Comparison of ENCODE assay signal across 8 mouse cellular contexts in the genomic region with DNA sequence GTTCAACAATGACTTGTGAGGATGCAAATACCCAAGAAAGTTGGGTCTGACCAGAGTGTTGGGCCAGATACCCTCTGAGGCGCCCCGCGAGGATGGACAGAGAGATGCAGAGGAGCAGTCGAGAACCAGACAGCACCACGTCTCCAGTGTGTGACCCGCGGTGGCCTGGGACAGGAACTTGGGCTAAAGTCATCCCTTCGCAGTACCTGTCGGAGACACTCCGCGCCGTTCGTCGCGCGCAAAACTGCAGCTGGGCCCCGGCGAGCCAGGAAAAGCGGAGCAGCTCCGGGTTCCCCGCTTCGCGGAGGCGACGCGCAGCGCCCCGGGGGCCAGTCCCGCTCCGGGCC. TPM values are rescaled to one million over a fixed set of nuclear protein-coding genes. Genes with fewer than 3 reads are reported as not detected.
DNase-seq lines count a peak whose midpoint lies in the region; ATAC-seq and TF ChIP-seq lines count a peak whose summit lies in the region.

No protein-coding gene starts in this region.

- TF ChIP-seq CTCF in lung, embryonic 14.5 days (IDR thresholded peaks at IDR 0.05; ENCODE audit: low read depth) = peak; percentile 41; the same call in 1 of the 2 replicates

- no peaks in the 10 kb centered on the region for H3K4me1 ChIP-seq in lung, embryonic 14.5 days (ENCODE audit: insufficient read depth)
- H3K4me1 ChIP-seq in heart, embryonic 15.5 days (replicated peaks) = peaks cover 12% of the 10 kb centered on the region
- H3K4me1 ChIP-seq in liver, embryonic 11.5 days (replicated peaks; ENCODE audit: control insufficient read depth, insufficient read depth, low read length) = 0 out of 2 replicates have a peak, but pooled peaks cover 2% of the 10 kb centered on the region

- no peaks in the 10 kb centered on the region for H3K9me3 ChIP-seq in lung, embryonic 14.5 days (ENCODE audit: low read depth, low read length)
- no peaks in the 10 kb centered on the region for H3K9me3 ChIP-seq in heart, embryonic 15.5 days (replicated peaks)
- H3K9me3 ChIP-seq in liver, embryonic 11.5 days (ENCODE audit: control insufficient read depth, low read length) = no peaks in the 10 kb centered on the region

- peak overlapping the region; percentile 68 for H3K9ac ChIP-seq in lung, embryonic 14.5 days
- peak overlapping the region; percentile 77 for H3K9ac ChIP-seq in heart, embryonic 15.5 days
- peak overlapping the region; percentile 49 for H3K9ac ChIP-seq in liver, embryonic 11.5 days (ENCODE audit: low read depth, low read length)

- H3K4me2 ChIP-seq in lung, embryonic 14.5 days = peak overlapping the region; percentile 97
- peak overlapping the region; percentile 96 for H3K4me2 ChIP-seq in heart, embryonic 15.5 days
- peak overlapping the region; percentile 85 for H3K4me2 ChIP-seq in liver, embryonic 11.5 days

- no peak overlapping the region for H3K27ac ChIP-seq in lung, embryonic 14.5 days (ENCODE audit: low read depth)
- H3K27ac ChIP-seq in heart, embryonic 15.5 days = no peak overlapping the region
- no peak overlapping the region for H3K27ac ChIP-seq in liver, embryonic 11.5 days (ENCODE audit: low read depth, low read length)

- under 1% methylated on average over 30 of the region's 30 CpGs for WGBS in lung, embryonic 14.5 days
- 1% methylated on average over 30 of the region's 30 CpGs for WGBS in heart, embryonic 15.5 days
- 3% methylated on average over 30 of the region's 30 CpGs for WGBS in liver, embryonic 11.5 days

- H3K27me3 ChIP-seq in lung, embryonic 14.5 days (ENCODE audit: insufficient read depth, low read length) = peaks cover 21% of the 10 kb centered on the region
- H3K27me3 ChIP-seq in heart, embryonic 15.5 days = peaks cover 39% of the 10 kb centered on the region
- peaks cover 49% of the 10 kb centered on the region for H3K27me3 ChIP-seq in liver, embryonic 11.5 days (replicated peaks; ENCODE audit: control insufficient read depth, insufficient read depth, low read length)

- no peaks in the 10 kb centered on the region for H3K36me3 ChIP-seq in lung, embryonic 14.5 days (ENCODE audit: insufficient read depth)
- H3K36me3 ChIP-seq in heart, embryonic 15.5 days = no peaks in the 10 kb centered on the region
- no peaks in the 10 kb centered on the region for H3K36me3 ChIP-seq in liver, embryonic 11.5 days (ENCODE audit: control insufficient read depth, insufficient read depth, low read length)

- DNase-seq in lung, embryonic 14.5 days = peak; percentile 54
- DNase-seq in lung, postnatal 36 days = no peak
- peak; percentile 74 for DNase-seq in embryo, embryonic 10.5 days (ENCODE audit: low spot score)
- peak; percentile 43 for DNase-seq in liver, embryonic 11.5 days (ENCODE audit: low spot score)
- peak; percentile 60 for DNase-seq in retina, embryonic 14.5 days (ENCODE audit: low spot score)
- DNase-seq in right cerebral cortex, postnatal 36 days (ENCODE audit: low spot score in 2 of 2) = no peak

- ATAC-seq in lung, embryonic 14.5 days (ENCODE audit: insufficient read depth) = peak; percentile 56; the same call in 1 of the 2 replicates
- ATAC-seq in heart, embryonic 15.5 days (replicated peaks; ENCODE audit: insufficient number of reproducible peaks, insufficient read depth, low FRiP score, low read depth) = no peak
- no peak for ATAC-seq in liver, embryonic 11.5 days (replicated peaks; ENCODE audit: low FRiP score)
- ATAC-seq in megakaryocyte progenitor cell, adult 5-6 weeks (replicated peaks; ENCODE audit: poor library complexity) = no peak

- peak overlapping the region; percentile 65 for H3K4me3 ChIP-seq in lung, embryonic 14.5 days (ENCODE audit: low read depth, low read length)
- H3K4me3 ChIP-seq in heart, embryonic 15.5 days = peak overlapping the region; percentile 77
- peak overlapping the region; percentile 63 for H3K4me3 ChIP-seq in liver, embryonic 11.5 days (ENCODE audit: low read depth, low read length)

RNA-seq across cellular contexts. Expression of a gene that starts 0.7 kb away (rescaled TPM):
- 6.8 and 7.4 TPM in 2 replicates for polyA plus RNA-seq in lung, embryonic 14.5 days (2014; fragmentation: Nextera tagmentation; extraction: Ambion mirVana)
- polyA plus RNA-seq in heart, embryonic 15.5 days (2015; fragmentation: Nextera tagmentation; extraction: Ambion mirVana) = 5.8 and 8.0 TPM in 2 replicates
- polyA plus RNA-seq in liver, embryonic 11.5 days (2014; fragmentation: Nextera tagmentation; extraction: Ambion mirVana) = 3.2 and 3.3 TPM in 2 replicates
- total RNA-seq in megakaryocyte progenitor cell, adult 5-6 weeks (2015) = 0.29 TPM in 1 of 2 replicates, not detected in the other
- not detected in 2 replicates for total RNA-seq in megakaryocyte progenitor cell, adult 5-6 weeks (2017)

Comparison
In these comparisons a context has a peak if more than half of its experiments do, and no peak if none do; other contexts are left out.
1. DNase-seq: peak in lung, embryonic 14.5 days (single experiment), embryo, embryonic 10.5 days (single experiment), liver, embryonic 11.5 days (single experiment) and retina, embryonic 14.5 days (single experiment); none in lung, postnatal 36 days (single experiment) and right cerebral cortex, postnatal 36 days (0 of 2).
2. Peak in every context shown above with its lines, with median percentiles within 50 percentile points of each other: H3K4me2 ChIP-seq, H3K4me3 ChIP-seq and H3K9ac ChIP-seq.